Mouse (Mus musculus) C2C12 (cell line): ENCODE results near the gene Pla2g10. TPM values are rescaled to one million over a fixed set of nuclear protein-coding genes. Genes with fewer than 3 reads are reported as not detected.
"Not testable (repeated sequence)": the region's sequence is repeated elsewhere in the genome, so short reads cannot be mapped to it uniquely, and the experiment has no call there.

ENCODE experiments used
- H3K27me3 ChIP-seq: one replicate; pipeline ENCODE4 v1.6.1; 2011; ENCODE audit not compliant: control insufficient read depth, insufficient read depth, insufficient read length
- H3K36me3 ChIP-seq: one replicate; pipeline ENCODE4 v1.6.1; 2011; ENCODE audit not compliant: control insufficient read depth, insufficient read depth
- H3K4me3 ChIP-seq: one replicate; pipeline ENCODE4 v1.5.1; 2011; ENCODE audit warnings: mild to moderate bottlenecking, control low read depth; ENCODE audit not compliant: poor library complexity, insufficient read depth, severe bottlenecking
- H3K79me2 ChIP-seq: one replicate; pipeline ENCODE4 v1.6.1; 2011; ENCODE audit not compliant: control insufficient read depth, insufficient read depth
- H3K79me3 ChIP-seq: one replicate; pipeline ENCODE4 v1.6.1; 2011; ENCODE audit warnings: low read depth, control low read depth
- H3ac ChIP-seq: one replicate; pipeline ENCODE3; 2011; ENCODE audit warnings: low read depth; ENCODE audit not compliant: control insufficient read depth, insufficient read length
- CEBPB ChIP-seq: IDR thresholded peaks from one replicate; pipeline ENCODE4 v1.6.1; 2011; ENCODE audit warnings: low read depth, mild to moderate bottlenecking, control low read depth, moderate library complexity
- CTCF ChIP-seq: IDR thresholded peaks from one replicate; pipeline ENCODE4 v1.5.1; 2011; ENCODE audit not compliant: control insufficient read depth, insufficient read depth, insufficient read length
- FOSL1 ChIP-seq: IDR thresholded peaks from one replicate; pipeline ENCODE4 v1.8.0; 2011; ENCODE audit warnings: mild to moderate bottlenecking, low read length; ENCODE audit not compliant: poor library complexity, insufficient read depth, severe bottlenecking
- MAX ChIP-seq: IDR thresholded peaks from one replicate; pipeline ENCODE4 v1.6.1; 2011; ENCODE audit warnings: mild to moderate bottlenecking, control low read depth
- MYOD1 ChIP-seq: IDR thresholded peaks from one replicate; pipeline ENCODE4 v1.6.1; 2011; ENCODE audit warnings: low read depth; ENCODE audit not compliant: control insufficient read depth, insufficient read length
- MYOG ChIP-seq: IDR thresholded peaks from one replicate; pipeline ENCODE4 v1.6.1; 2011; ENCODE audit not compliant: control insufficient read depth, insufficient read length; ENCODE audit errors: extremely low read depth
- USF1 ChIP-seq: IDR thresholded peaks from one replicate; pipeline ENCODE4 v1.6.1; 2011; ENCODE audit warnings: low read depth, mild to moderate bottlenecking, control low read depth, moderate library complexity
- long read RNA-seq, 2 experiments: library from polyadenylated mRNA; unstranded; transcript quantifications; one replicate each; pipeline ENCODE4 v2.0.0; 2019 to 2020
- polyA plus RNA-seq: library from polyadenylated mRNA; unstranded; fragments of >200 nt; fragmentation: generic; extraction: Trizol; gene quantifications from one replicate; pipeline ENCODE4 v1.2.1, GENCODE M21; 2012; ENCODE audit warnings: missing spikeins

The Pla2g10 gene
- polyA plus RNA-seq = not detected
- long read RNA-seq, experiment 1 = 0 reads
- long read RNA-seq, experiment 2 = 0 reads

- no peaks in the 10 kb centered on the region for H3K36me3 ChIP-seq
- H3K79me2 ChIP-seq = no peaks in the 10 kb centered on the region
These were observed at the start of gene Pla2g10 for GRCm38 (mm10) chr16:13730285-13731255. TSS of gene Pla2g10 (minus strand) at chr16:13730983.

GRCm38 (mm10) chr16:13774651-13775050, 43.9 kb upstream of the Pla2g10 start:
- H3K27me3 ChIP-seq = not testable (repeated sequence)

More at GRCm38 (mm10) chr16:13730285-13731255, at the start of gene Pla2g10:
- TF ChIP-seq MYOG = no peak
- no peak for TF ChIP-seq CTCF
- TF ChIP-seq FOSL1 = no peak
- no peak for TF ChIP-seq MYOD1
- no peak for TF ChIP-seq MAX
- no peak within 1 kb of the TSS for H3K4me3 ChIP-seq
- peaks cover 4% of the 10 kb centered on the region for H3K27me3 ChIP-seq
- H3K79me3 ChIP-seq = no peaks in the 10 kb centered on the region
- no peak within 1 kb of the TSS for H3ac ChIP-seq

GRCm38 (mm10) chr16:13774011-13774410, 43.2 kb upstream of the Pla2g10 start:
- not testable (repeated sequence) for H3K79me3 ChIP-seq, H3K27me3 ChIP-seq, H3K79me2 ChIP-seq, H3ac ChIP-seq, H3K36me3 ChIP-seq, H3K4me3 ChIP-seq

More at GRCm38 (mm10) chr16:13774651-13775050, 43.9 kb upstream of the Pla2g10 start:
- H3K79me3 ChIP-seq, H3K79me2 ChIP-seq, H3ac ChIP-seq, H3K4me3 ChIP-seq, H3K36me3 ChIP-seq: not testable (repeated sequence)

GRCm38 (mm10) chr16:13772051-13772450, 41.3 kb upstream of the Pla2g10 start:
- not testable (repeated sequence) for H3K79me3 ChIP-seq, H3K4me3 ChIP-seq, H3K36me3 ChIP-seq, H3K79me2 ChIP-seq, H3ac ChIP-seq, H3K27me3 ChIP-seq

- not testable (repeated sequence) for H3K79me3 ChIP-seq, H3K4me3 ChIP-seq, H3K36me3 ChIP-seq, H3K27me3 ChIP-seq, H3K79me2 ChIP-seq, H3ac ChIP-seq
These were observed 40.8 kb upstream of the Pla2g10 start for GRCm38 (mm10) chr16:13771603-13772002.

- TF ChIP-seq CEBPB (no peak), MYOD1 (no peak), MYOG (no peak), CTCF (no peak), MAX (no peak), FOSL1 (no peak)
- Histone ChIP-seq H3ac (no peak overlapping the region), H3K4me3 (no peak overlapping the region), H3K79me3 (no peaks in the 10 kb centered on the region), H3K27me3 (no peaks in the 10 kb centered on the region), H3K36me3 (no peaks in the 10 kb centered on the region), H3K79me2 (no peaks in the 10 kb centered on the region)
These were observed 35.6 kb upstream of the Pla2g10 start for GRCm38 (mm10) chr16:13766367-13766766.

GRCm38 (mm10) chr16:13764519-13764918, 33.7 kb upstream of the Pla2g10 start:
- H3K27me3 ChIP-seq = no peaks in the 10 kb centered on the region
- H3K4me3 ChIP-seq = no peak overlapping the region
- TF ChIP-seq FOSL1 = no peak
- no peak for TF ChIP-seq USF1
- no peak for TF ChIP-seq CEBPB
- no peak for TF ChIP-seq MYOD1
- TF ChIP-seq CTCF = no peak
- no peak for TF ChIP-seq MYOG
- no peak for TF ChIP-seq MAX
- no peak overlapping the region for H3ac ChIP-seq
- H3K36me3 ChIP-seq = no peaks in the 10 kb centered on the region
- no peaks in the 10 kb centered on the region for H3K79me2 ChIP-seq
- H3K79me3 ChIP-seq = no peaks in the 10 kb centered on the region

- H3K4me3 ChIP-seq, H3K79me2 ChIP-seq, H3K27me3 ChIP-seq, H3K79me3 ChIP-seq, H3ac ChIP-seq, H3K36me3 ChIP-seq: not testable (repeated sequence)
These were observed 32.0 kb upstream of the Pla2g10 start for GRCm38 (mm10) chr16:13762807-13763206.
